ENCODE assay signal across 17 mouse cellular contexts in the genomic region with DNA sequence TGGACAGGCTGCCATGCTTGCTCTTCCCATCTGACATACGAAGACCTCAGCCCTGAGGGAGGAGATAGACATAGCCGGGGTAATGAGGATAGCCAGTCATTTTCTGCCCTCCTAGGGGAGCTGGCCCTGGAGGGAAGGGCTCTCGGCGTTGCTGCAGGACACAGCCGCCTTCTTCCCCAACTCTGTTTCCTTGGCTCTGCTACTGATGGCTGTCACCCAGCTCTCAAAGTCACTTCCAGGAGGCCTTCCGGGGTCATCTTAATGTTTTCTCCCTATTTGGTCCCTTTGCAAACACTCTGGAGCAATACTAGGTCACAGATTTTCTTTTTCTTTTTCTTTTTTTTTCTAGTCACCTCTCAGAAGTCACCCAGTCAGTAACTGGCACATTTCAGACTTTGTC.
DNase-seq lines count a peak whose midpoint lies in the region; ATAC-seq and TF ChIP-seq lines count a peak whose summit lies in the region.
"Had no signal": no experiment of that assay in that cellular context is flagged by ENCODE, and none has a peak within 500 bp of the region (broad histone marks: within the 10 kb centered on the region; RNA-seq: fewer than 3 reads in every experiment).

No protein-coding gene starts in this region.

- no peak overlapping the region for H3K4me2 ChIP-seq in forebrain, embryonic 13.5 days
- no peak overlapping the region for H3K4me2 ChIP-seq in hindbrain, embryonic 16.5 days (ENCODE audit: low read length)
- H3K4me2 ChIP-seq in lung, embryonic 16.5 days (ENCODE audit: low read depth, low read length): no peak overlapping the region
- no peak overlapping the region for H3K4me2 ChIP-seq in lung, postnatal 0 days (replicated peaks; ENCODE audit: low read depth, low read length)
- H3K4me2 ChIP-seq: embryonic facial prominence, embryonic 13.5 days; hindbrain, embryonic 13.5 days; intestine, embryonic 15.5 days had no signal

- H3K9ac ChIP-seq in forebrain, embryonic 13.5 days: no peak overlapping the region
- H3K9ac ChIP-seq in hindbrain, embryonic 16.5 days (ENCODE audit: low read depth, low read length): no peak overlapping the region
- H3K9ac ChIP-seq in lung, embryonic 16.5 days (ENCODE audit: low read length): no peak overlapping the region
- no peak overlapping the region for H3K9ac ChIP-seq in lung, postnatal 0 days (replicated peaks; ENCODE audit: low read depth)
- H3K9ac ChIP-seq: embryonic facial prominence, embryonic 13.5 days; hindbrain, embryonic 13.5 days; intestine, embryonic 15.5 days had no signal

- ATAC-seq in forebrain, embryonic 13.5 days: no peak
- ATAC-seq in hindbrain, embryonic 16.5 days: no peak
- peak; percentile 36; the same call in 1 of the 2 replicates for ATAC-seq in lung, embryonic 16.5 days (ENCODE audit: low read depth)
- ATAC-seq in lung, postnatal 0 days: no peak
- ATAC-seq: activated CD4-positive, CD25-positive, alpha-beta regulatory T cell, adult 4 months; forebrain, embryonic 14.5 days; intestine, embryonic 15.5 days; Patski had no signal

- peaks cover 7% of the 10 kb centered on the region; the same call in 1 of the 2 replicates for H3K27me3 ChIP-seq in forebrain, embryonic 10.5 days (ENCODE audit: poor library complexity, severe bottlenecking)
- H3K27me3 ChIP-seq in forebrain, embryonic 13.5 days: no peaks in the 10 kb centered on the region; the same call in 1 of the 2 replicates
- peaks cover 69% of the 10 kb centered on the region for H3K27me3 ChIP-seq in hindbrain, embryonic 10.5 days (ENCODE audit: insufficient read depth, poor library complexity, severe bottlenecking)
- H3K27me3 ChIP-seq in hindbrain, embryonic 16.5 days (replicated peaks; ENCODE audit: control insufficient read depth, insufficient read depth, low read length): no peaks in the 10 kb centered on the region
- no peaks in the 10 kb centered on the region for H3K27me3 ChIP-seq in lung, embryonic 16.5 days (ENCODE audit: control insufficient read depth, insufficient read depth, low read depth, low read length)
- H3K27me3 ChIP-seq in lung, postnatal 0 days (replicated peaks; ENCODE audit: insufficient read depth, low read length): no peaks in the 10 kb centered on the region
- H3K27me3 ChIP-seq: embryonic facial prominence, embryonic 13.5 days; hindbrain, embryonic 13.5 days; intestine, embryonic 15.5 days; Patski had no signal

- H3K27ac ChIP-seq in forebrain, embryonic 10.5 days: peak overlapping the region; percentile 82
- H3K27ac ChIP-seq in forebrain, embryonic 13.5 days: no peak overlapping the region
- H3K27ac ChIP-seq in hindbrain, embryonic 10.5 days: 0 out of 2 replicates have a peak overlapping the region, but pooled peaks have one; percentile 69
- H3K27ac ChIP-seq in hindbrain, embryonic 16.5 days (ENCODE audit: low read depth, low read length): no peak overlapping the region
- H3K27ac ChIP-seq in lung, embryonic 16.5 days (ENCODE audit: low read length): no peak overlapping the region
- no peak overlapping the region for H3K27ac ChIP-seq in lung, postnatal 0 days (ENCODE audit: low read length)
- H3K27ac ChIP-seq: embryonic facial prominence, embryonic 13.5 days; gastrocnemius, adult 2 months; hindbrain, embryonic 13.5 days; intestine, embryonic 15.5 days had no signal

- no peak for TF ChIP-seq CTCF in lung, postnatal 0 days (IDR thresholded peaks at IDR 0.05)

- H3K4me1 ChIP-seq in forebrain, embryonic 10.5 days: peaks cover 73% of the 10 kb centered on the region
- H3K4me1 ChIP-seq in forebrain, embryonic 13.5 days: peaks cover 23% of the 10 kb centered on the region
- H3K4me1 ChIP-seq in hindbrain, embryonic 10.5 days (replicated peaks): peaks cover 70% of the 10 kb centered on the region
- H3K4me1 ChIP-seq in hindbrain, embryonic 16.5 days (ENCODE audit: control insufficient read depth, insufficient read depth, low read depth, low read length): no peaks in the 10 kb centered on the region
- peaks cover 16% of the 10 kb centered on the region for H3K4me1 ChIP-seq in lung, embryonic 16.5 days (replicated peaks; ENCODE audit: control insufficient read depth, insufficient read depth, low read length)
- peaks cover 23% of the 10 kb centered on the region for H3K4me1 ChIP-seq in lung, postnatal 0 days (ENCODE audit: insufficient read depth, low read depth, low read length)

- no peaks in the 10 kb centered on the region for H3K36me3 ChIP-seq in forebrain, embryonic 10.5 days (replicated peaks)
- H3K36me3 ChIP-seq in forebrain, embryonic 13.5 days (ENCODE audit: poor library complexity, severe bottlenecking): no peaks in the 10 kb centered on the region
- no peaks in the 10 kb centered on the region for H3K36me3 ChIP-seq in hindbrain, embryonic 10.5 days
- H3K36me3 ChIP-seq in hindbrain, embryonic 16.5 days (ENCODE audit: control insufficient read depth, insufficient read depth, low read length): no peaks in the 10 kb centered on the region
- H3K36me3 ChIP-seq in lung, embryonic 16.5 days (ENCODE audit: control insufficient read depth, insufficient read depth, low read length): no peaks in the 10 kb centered on the region
- H3K36me3 ChIP-seq in lung, postnatal 0 days (ENCODE audit: insufficient read depth, low read length): no peaks in the 10 kb centered on the region
- H3K36me3 ChIP-seq: embryonic facial prominence, embryonic 13.5 days; hindbrain, embryonic 13.5 days; intestine, embryonic 15.5 days had no signal

- no peak overlapping the region for H3K4me3 ChIP-seq in forebrain, embryonic 10.5 days
- no peak overlapping the region for H3K4me3 ChIP-seq in forebrain, embryonic 13.5 days
- H3K4me3 ChIP-seq in hindbrain, embryonic 10.5 days: no peak overlapping the region
- H3K4me3 ChIP-seq in hindbrain, embryonic 16.5 days (ENCODE audit: low read length): no peak overlapping the region
- H3K4me3 ChIP-seq in lung, embryonic 16.5 days (ENCODE audit: low read length): no peak overlapping the region
- no peak overlapping the region for H3K4me3 ChIP-seq in lung, postnatal 0 days (ENCODE audit: low read depth, low read length)
- H3K4me3 ChIP-seq: embryonic facial prominence, embryonic 13.5 days; gastrocnemius, adult 2 months; hindbrain, embryonic 13.5 days; intestine, embryonic 15.5 days had no signal

- 74% methylated on average over 6 of the region's 6 CpGs for WGBS in forebrain, embryonic 10.5 days
- 83% methylated on average over 6 of the region's 6 CpGs for WGBS in forebrain, embryonic 13.5 days
- 64% methylated on average over 6 of the region's 6 CpGs for WGBS in hindbrain, embryonic 10.5 days
- 74% methylated on average over 6 of the region's 6 CpGs for WGBS in hindbrain, embryonic 16.5 days
- 51% methylated on average over 6 of the region's 6 CpGs for WGBS in lung, embryonic 16.5 days
- WGBS in lung, postnatal 0 days: 59% methylated on average over 6 of the region's 6 CpGs

- no peaks in the 10 kb centered on the region for H3K9me3 ChIP-seq in forebrain, embryonic 10.5 days
- H3K9me3 ChIP-seq in forebrain, embryonic 13.5 days (replicated peaks): no peaks in the 10 kb centered on the region
- H3K9me3 ChIP-seq in hindbrain, embryonic 10.5 days: no peaks in the 10 kb centered on the region
- H3K9me3 ChIP-seq in hindbrain, embryonic 16.5 days (ENCODE audit: control insufficient read depth, low read length): no peaks in the 10 kb centered on the region
- no peaks in the 10 kb centered on the region for H3K9me3 ChIP-seq in lung, embryonic 16.5 days (ENCODE audit: control insufficient read depth, low read length)
- no peaks in the 10 kb centered on the region for H3K9me3 ChIP-seq in lung, postnatal 0 days (ENCODE audit: low read length)
- H3K9me3 ChIP-seq: embryonic facial prominence, embryonic 13.5 days; hindbrain, embryonic 13.5 days; intestine, embryonic 15.5 days had no signal

- DNase-seq in forebrain, embryonic 10.5 days (ENCODE audit: extremely low spot score, low spot score): no peak
- DNase-seq in hindbrain, embryonic 10.5 days (ENCODE audit: low spot score): no peak
- DNase-seq in lung, postnatal 0 days (ENCODE audit: low spot score): no peak
- DNase-seq: cerebellum, adult 11 months; cerebellum, adult 9-10 months; cerebellum, postnatal 36 days; gastrocnemius, adult 2 months; gastrocnemius, postnatal 25 days had no signal

- TF ChIP-seq EP300 in lung, postnatal 0 days (IDR thresholded peaks at IDR 0.05): no peak

Comparison
In these comparisons a context has a peak if more than half of its experiments do, and no peak if none do; other contexts are left out.
1. H3K27ac ChIP-seq: peak in forebrain, embryonic 10.5 days (single experiment) and hindbrain, embryonic 10.5 days (single experiment); none in forebrain, embryonic 13.5 days (single experiment), hindbrain, embryonic 16.5 days (single experiment), lung, embryonic 16.5 days (single experiment) and lung, postnatal 0 days (single experiment).